Mouse (Mus musculus) brain, adult 2 months (tissue): Measurements from ENCODE around the gene Ogdhl.
"Not testable (repeated sequence)": the region's sequence is repeated elsewhere in the genome, so short reads cannot be mapped to it uniquely, and the experiment has no call there.

Source experiments
- DNase-seq: peaks from one replicate; pipeline ENCODE4 v3.0.0; 2011; ENCODE audit warnings: low read depth, low spot score

Gene Ogdhl

DNA sequence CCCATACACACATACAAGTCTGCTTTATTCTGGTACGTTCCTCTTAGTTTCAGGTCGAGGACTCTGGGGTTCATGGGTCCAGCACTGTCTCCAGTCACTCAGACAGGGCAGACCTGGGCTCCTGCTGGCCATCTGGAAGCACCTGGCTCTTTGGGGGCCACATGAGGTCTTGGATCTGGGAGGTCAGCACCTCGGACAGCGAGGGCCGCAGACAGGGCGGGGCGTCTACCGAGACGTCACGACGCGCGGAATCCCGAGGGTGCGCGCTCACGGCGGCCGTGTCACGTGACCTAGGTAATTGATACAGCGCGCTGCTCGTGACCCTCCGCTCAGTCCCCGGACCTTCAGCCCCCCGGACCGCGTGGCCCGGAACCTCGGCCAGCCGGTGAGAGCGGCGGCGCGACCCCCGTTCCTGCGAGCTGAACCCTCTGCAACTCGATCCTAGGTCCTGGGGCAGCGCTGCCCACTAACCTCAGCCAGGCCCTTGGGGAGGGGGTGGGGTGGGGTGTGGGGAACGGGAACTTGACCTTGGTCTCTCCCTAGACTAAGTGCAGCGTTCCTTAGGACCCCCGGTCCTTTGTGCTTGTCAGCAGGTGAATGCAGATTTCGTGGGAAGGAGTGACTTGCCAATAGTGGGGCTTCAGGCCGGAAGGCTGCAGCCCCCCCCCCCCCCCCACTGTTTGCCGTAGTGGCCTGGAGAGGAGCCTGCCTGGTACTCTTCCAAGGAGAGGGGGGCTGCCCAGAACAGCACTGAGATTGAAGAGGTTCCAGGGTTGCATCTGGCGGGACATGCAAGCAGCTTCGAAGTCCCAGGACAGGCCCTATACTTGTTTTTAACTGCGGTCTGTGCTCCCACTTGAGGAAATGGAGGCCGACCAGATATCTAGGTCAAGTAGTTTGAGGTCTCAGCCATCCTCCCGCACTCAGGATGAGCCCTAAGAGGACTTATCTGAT lies at the start of gene Ogdhl:
Gene Ogdhl (plus strand): TSS at position 288 of the 954 bp plus-strand sequence.
- DNase-seq: peak; percentile 88

DNA sequence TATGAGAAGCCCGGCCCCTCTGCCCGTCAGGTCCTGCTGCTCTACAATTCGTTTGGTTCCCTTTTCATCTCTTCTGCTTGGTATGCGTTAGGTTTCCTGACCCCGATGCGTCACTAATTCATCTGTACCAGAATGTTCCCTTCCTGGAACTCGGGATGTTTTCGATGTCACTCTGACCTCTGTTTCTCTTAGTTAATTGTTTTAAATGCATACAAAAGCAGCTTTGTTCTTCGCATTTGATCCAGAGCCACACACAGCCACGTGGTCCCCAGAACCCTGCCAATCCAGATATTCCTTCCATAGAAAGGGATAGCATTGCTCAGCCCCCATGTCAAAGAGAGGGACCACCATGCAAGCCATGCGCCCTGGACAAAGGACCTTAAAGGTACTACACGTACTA lies 20.2 kb upstream of the Ogdhl start:
- DNase-seq: peak; percentile 90

DNA sequence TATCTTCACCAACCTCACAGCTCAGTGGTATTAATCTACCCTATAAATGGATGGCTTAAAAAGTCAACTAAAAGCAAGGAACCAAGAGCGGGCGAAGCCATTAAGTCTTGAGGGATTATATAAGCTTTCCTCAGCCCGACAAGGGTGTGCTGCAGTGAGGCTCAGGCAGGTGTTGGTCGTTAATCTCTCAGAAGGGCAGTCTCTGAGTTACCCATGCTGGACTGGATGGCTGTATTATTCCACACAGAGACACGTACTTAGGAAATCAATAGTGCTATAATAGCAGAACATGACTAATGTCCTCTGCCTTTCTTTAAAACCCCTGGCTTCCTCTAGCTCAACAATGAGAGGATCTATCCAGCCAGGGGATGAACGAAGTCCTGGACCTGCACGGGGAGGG lies 19.4 kb upstream of the Ogdhl start:
- no peak for DNase-seq

DNA sequence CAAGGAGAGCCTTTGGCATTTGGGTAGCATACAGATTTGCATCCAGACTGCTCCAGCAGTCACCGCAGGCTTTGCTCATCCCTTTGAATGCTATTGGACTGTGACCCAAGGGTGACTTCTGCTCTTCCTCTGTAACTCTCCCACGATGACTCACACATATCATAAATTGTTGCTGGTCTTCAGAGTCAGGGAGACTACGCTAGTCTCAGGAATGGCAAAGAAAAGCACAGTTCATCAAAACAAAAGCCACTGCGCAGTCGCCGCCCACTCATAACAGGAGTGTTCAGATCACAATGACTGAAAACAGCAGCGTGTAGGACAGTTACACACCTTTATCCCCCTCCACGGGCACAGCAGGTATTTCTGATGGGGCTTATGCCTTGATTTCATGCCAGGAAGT lies 16.9 kb upstream of the Ogdhl start:
- peak; percentile 22 for DNase-seq

DNA sequence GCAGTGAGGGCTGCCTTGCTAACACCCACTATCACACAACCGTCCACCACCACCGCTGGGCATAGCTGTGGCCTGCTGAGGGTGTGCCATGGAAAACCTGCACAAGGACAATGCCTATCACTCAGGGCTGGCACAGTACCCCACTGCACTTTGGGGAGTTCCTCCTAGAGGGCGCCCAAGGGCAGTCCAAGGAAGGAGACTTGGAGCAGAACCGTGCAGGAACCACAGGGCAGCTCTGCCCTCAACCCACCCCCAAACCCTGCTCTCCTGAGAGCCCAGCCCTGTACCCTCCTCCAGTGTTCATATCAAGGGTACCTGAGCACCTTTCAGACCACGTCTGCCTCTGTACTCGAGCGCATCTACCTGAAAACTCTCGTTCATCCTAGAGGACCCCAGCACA lies 11.9 kb upstream of the Ogdhl start:
- DNase-seq: peak; percentile 67

DNA sequence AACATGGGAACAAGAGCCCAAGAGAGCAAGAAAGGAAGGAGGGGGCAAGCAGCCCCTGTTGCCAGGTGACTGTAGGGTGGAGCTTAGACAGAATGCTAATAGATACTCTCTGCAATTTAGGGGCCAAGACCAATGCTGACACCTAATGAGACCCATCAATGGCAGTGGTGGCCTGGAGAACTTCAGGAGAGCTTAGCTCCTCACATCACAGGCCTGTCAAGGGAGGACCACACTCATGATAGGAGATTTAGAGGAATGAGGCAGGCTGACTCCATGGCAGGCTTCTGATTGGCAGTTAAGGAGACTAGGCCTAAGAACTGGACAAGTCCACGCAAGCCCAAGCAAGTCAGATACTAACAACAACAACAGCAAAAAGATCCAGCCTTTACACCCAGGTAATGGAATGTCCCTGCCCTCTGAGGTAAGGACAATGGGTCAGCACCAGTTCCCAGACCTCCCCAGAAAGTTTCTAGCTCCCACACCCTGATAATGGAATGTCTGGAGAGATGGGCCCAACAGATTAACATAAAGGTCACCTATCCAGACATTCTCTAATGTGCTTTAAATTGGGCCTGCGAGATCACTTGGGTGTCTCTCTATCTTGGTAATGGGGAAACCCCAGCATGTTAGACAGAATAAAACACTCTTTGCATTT lies 10.3 kb upstream of the Ogdhl start:
- no peak for DNase-seq

DNA sequence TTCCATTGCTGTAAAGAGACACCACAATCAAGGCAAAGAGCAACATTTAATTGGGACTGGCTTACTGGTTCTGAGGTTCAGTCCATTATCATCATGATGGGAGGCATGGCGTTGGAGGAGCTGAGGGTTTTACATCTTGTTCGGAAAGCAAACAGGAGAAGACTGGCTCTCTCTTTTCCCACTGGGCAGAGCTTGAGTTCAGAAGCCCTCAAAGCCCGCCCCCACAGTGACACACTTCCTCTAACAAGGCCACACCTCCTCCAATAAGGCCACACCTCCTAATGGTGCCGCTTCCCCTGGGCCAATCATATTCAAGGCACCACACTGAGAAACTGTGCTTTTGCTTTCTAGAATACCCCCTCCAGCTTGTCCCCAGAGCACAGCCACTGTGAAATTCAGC lies 4.0 kb upstream of the Ogdhl start:
- DNase-seq: no peak

DNA sequence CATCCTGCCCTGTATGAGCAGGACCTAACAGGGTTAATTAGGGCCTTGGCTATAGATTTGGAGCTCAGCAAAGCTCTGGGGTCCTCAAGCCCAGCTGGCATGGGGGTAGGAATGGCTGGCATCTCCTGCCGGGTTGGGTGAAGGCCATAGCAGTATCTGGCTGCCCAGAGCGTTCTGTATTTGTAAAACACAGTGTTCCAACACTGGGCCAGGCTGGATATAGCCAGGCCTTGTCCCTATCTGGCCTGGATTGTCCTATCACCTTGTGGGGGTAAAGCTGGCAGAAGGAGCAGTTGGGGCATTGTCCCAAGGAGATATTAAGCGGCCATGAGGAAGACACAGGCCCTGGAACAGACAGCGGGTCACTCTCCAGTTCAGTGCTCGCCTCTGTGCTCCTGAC lies 1.4 kb downstream of the Ogdhl start:
- DNase-seq: no peak

DNA sequence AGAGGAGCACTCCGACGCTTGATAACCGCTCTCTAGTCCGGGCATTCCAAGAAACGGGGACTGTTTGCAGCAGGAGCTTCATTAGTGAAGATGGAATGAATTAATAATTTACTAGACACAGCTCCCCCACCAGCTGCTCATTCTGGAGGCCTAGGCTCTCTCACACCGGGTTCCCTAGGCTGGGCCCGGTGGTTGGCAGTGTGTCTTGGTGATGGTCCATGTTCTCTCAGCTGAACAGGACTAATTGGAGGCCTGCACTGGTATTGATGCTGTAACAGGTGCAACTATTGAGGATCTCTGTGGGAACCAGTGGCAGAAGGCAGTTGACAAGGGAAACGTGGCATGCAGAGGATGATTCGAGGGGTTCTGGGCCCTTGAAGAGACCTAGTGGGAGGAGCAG lies 5.5 kb downstream of the Ogdhl start:
- peak; percentile 27 for DNase-seq

DNA sequence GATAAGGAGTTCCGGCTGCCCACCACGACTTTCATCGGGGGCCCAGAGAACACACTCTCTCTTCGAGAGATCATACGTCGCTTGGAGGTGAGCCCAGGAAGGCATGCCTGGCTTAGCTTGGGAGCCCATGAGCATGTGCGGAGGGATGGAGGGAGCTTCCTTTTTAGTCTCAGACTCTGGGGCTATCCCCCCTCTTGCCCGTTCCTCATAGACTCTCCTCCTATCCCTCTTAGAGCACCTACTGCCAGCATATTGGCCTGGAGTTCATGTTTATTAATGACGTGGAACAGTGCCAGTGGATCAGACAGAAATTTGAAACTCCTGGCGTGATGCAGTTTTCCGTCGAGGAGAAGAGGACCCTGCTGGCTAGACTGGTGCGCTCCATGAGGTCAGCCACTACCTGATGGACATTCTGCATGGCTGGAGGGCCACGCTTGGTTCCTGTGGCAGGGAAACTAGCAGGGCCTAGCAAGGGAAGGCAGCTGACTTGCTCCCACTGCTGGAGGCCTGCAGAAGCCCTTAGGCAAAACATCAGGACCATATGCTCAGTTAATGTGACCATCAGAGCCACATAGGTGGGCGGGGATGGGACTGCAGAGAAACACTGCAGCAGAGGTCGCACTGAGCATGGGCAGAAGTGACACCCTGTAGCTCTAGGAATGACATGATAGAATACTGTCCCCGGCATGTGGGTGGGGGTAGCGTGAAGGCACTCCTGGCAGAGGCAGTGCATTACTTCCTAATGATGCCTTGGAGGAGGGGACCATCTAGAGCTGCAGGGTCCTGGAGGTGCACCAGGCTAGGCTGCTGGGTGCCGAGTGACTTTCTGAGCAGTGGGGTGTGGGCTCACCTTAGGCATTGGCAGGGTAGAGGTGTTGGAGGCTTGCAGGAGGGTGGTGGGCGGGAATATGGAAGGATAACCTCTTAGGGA lies 11.0 kb downstream of the Ogdhl start:
- no peak for DNase-seq

DNA sequence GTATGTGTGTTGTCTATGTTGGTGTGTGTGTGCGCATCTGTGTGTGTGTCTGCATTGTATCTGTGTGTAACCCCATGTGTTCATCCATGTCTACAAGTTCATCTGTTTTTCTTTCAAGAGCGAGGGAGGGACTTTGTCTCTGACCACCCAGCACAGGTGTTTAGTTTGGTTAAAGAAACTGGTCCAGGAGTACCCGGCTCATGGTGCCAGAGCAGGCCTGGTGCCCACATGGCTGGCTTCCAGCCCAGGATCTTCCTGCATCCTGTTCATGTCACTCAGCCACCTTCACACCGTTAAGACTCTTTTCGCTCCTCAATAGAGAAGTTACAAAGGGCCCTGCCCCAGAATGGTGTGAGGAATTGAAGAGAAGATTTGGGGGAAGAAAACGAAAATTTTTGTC lies 14.2 kb downstream of the Ogdhl start:
- DNase-seq: peak; percentile 61

DNA sequence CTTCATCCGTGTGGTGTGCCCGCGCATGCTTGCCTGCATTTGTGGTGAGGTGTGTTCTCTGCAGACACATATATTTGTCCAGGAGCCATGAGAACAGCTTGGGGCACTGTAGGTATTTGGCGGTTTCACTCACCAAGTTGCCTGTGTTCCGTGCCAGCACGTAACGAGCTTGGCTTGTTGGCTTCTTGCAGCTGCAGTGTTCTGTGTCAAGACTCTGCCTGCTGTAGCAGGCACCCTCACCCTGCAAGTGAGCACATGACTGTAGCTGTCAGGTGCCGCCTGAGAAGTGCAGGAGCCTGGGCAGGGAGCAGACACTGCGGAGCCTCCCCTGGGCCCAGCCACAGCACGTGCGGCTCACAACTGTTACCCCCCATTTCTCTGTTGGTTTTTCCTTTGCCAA lies 14.7 kb downstream of the Ogdhl start:
- DNase-seq: peak; percentile 93

DNA sequence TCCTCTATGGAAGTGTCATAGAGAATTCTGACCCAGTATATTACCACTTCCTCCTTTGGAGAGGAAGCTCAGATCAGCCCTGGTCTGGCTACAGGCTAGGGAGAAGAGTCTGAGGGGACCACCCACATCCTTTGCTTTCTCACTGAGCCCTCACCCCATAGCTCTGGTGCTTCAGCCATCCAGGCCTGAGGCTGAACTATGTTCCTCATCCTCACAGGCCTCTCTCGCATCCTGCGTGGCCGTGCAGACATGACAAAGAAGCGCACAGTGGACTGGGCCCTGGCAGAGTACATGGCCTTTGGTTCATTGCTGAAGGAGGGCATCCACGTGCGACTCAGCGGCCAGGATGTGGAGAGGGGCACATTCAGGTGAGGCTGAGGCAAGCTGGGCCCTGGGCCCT lies 20.0 kb downstream of the Ogdhl start:
- DNase-seq: no peak

DNA sequence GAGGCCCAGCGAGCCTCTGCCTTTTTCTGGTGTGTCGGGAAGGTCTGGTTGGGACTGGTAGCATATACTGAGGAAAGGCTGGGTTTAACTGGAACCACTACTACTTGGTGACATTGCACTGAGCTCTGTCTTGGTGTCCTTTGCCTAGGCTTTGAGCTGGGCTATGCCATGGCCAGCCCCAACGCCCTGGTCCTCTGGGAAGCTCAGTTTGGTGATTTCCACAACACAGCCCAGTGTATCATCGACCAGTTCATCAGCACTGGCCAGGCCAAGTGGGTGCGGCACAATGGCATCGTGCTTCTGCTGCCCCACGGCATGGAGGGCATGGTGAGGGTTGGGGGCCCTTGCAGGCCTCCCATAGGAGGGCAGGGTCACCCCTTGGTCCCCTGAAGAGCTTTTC lies 22.4 kb downstream of the Ogdhl start:
- no peak for DNase-seq

DNA sequence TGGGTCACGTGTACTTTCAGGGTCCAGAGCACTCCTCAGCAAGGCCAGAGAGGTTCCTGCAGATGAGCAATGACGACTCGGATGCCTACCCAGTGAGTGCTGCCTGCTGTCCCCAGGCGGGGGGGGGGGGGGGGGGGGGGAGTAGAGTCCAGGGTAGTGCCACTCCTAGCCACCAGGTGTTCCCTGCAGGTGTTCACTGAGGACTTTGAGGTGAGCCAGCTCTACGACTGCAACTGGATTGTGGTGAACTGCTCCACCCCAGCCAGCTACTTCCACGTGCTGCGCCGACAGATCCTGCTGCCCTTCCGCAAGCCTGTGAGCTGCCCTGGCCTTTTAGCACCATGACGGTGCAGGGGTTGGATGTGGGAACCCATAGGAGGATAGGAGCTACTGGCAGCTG lies 22.9 kb downstream of the Ogdhl start:
- no peak for DNase-seq

DNA sequence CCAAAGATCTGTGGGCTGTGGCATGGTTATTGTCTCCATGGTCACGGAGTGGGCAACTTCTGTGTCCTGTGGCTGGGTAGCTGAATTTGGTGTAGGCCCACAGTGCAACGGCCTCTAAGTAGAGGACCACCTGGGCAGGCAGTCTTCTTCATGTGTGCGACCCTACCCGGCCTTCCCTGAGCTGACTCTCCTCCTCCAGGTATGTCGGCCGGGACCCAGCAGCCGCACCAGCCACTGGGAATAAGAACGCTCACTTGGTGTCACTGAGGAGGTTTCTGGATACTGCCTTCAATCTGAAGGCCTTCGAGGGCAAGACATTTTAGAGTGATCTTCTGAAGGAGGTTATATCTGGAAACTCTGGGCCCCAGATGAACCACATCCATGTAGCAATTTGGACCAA lies 25.5 kb downstream of the Ogdhl start:
- no peak for DNase-seq

DNA sequence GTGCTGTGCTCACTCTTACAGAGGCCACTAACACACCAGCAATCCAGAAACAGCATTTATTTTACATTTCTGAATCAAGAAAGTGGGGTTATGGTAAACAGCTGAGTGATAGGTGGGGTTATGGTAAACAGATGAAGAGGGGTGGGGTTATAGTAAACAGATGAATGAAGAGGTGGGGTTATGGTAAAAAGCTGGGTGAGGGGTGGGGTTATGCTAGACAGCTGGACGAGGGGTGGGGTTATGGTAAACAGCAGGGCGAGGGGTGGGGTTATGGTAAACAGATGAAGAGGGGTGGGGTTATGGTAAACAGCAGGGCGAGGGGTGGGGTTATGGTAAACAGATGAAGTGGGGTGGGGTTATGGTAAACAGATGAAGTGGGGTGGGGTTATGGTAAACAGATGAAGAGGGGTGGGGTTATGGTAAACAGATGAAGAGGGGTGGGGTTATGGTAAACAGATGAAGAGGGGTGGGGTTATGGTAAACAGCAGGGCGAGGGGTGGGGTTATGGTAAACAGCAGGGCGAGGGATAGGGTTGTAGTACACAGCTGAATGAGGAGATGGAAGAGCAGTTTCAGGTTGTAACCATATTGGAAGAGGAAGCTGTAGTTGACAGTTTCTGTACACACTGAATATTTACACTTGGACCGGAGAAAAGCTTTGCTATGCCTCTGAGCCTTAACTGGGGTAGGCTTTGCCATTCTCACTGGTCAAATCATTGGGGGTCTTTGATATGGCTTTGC lies 29.5 kb downstream of the Ogdhl start:
- DNase-seq: not testable (repeated sequence)

DNA sequence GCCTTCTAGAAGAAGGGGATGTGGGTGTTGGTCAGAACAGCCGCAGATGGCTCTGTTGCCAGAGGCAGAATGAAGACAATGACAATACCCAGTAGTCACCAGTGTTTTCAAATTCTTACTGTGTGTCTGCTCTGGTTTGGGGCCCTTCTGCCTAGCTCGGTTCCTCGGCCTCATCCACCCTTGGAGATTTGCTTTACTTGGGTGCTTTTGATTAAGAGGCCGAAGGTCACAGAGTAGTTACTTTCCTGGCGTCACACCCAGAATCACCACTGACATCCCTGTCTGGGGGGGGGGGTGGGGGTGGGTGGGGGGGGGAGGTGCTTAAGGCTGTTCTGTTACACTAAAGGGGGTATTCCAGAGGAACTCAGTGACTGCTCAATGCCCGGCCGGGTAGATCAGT lies 42.5 kb downstream of the Ogdhl start:
- no peak for DNase-seq

DNA sequence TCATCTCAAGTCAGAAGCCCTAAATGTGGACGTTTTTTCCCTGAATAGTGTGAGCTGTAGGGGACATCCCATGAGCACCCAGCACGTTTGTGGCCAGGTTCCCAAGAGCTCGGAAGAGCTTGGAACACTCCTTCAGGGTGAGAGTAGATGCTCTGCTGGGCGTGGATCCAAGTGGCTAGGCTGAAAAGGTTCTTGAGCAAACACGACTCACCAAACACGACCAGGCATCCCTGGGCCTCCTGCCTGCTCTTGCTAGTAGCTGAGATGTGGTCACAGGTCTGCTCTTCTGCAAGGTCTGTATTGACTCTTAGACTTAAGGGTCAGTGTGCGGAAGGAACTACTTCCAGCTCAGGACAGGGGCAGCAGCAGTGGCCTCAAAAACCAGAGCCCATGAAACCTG lies 47.9 kb downstream of the Ogdhl start:
- no peak for DNase-seq

DNA sequence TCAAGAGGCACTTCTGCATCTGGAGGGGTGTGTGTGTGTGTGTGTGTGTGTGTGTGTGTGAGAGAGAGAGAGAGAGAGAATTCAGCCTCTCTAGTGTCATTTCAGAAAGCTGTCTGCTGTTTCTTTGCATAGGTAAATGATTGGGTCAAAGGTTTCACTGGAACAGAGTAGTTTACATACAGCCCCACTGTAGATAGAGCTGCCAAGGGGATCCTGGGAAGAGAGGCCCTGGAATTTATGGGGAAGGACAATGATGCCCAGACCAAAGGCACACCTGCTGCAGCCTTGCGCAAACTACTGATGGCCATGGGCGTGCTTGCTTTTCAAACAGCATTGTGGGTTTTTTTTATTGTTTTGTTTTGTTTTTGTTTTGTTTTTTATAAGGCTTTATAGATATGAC lies 50.7 kb downstream of the Ogdhl start:
- no peak for DNase-seq

DNA sequence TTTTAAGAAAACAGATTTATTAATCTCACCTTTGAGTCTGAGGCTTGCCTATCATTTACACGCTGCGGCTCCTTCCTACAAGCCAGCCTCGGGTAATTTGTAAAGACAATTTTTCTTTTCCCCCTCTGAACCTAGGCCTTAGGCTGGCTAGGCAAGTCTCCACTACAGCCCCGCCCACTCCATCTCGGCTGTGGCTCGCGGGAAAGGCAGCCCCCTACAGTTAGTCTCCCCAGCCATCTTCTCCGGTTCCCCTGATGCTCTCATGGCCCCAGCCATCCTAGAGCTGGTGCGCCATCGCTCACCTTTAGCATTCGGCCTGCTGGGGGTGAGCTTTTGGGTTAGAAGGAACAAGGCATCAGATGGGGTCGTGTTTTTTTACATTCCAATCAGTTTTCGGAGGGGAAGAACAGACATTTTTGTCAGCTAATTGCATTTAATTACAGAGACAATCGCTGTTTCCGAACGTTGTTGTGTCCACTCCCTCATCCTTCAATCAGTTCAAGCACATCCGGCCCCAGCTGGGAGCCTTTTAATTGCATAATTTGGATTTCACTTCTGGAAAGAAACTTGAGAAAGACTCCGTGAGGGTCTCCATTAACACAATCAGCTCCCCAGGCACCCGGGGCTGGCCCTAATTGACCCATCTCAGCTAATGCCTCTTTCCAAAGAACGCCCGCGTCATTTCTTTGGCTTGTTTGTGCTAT lies 57.7 kb downstream of the Ogdhl start:
- no peak for DNase-seq
